Mouse (Mus musculus) CH12.LX (cell line): ENCODE results near the gene Rrp8. TPM values are rescaled to one million over a fixed set of nuclear protein-coding genes. Genes with fewer than 3 reads are reported as not detected.

Experiments
- DNase-seq: peaks from one replicate; pipeline ENCODE4 v3.0.0-alpha.2; 2013; ENCODE audit errors: extremely low read depth
- H3K27ac ChIP-seq: 2 replicates; pipeline ENCODE4 v1.5.1; 2012; ENCODE audit warnings: low read depth, mild to moderate bottlenecking, control low read depth, moderate library complexity; ENCODE audit not compliant: insufficient read depth
- H3K27me3 ChIP-seq: replicated peaks from 2 replicates; pipeline ENCODE3; 2012; ENCODE audit warnings: inconsistent platforms
- H3K36me3 ChIP-seq, 2 experiments: replicated peaks in 1 of 2; 2 replicates each; pipeline versions ENCODE3 to v1.6.1; 2012; ENCODE audit warnings: inconsistent platforms in 1 of 2, low read length in 1 of 2, mild to moderate bottlenecking in 1 of 2, mixed read lengths in 1 of 2, moderate library complexity in 1 of 2; ENCODE audit not compliant: control insufficient read depth in 1 of 2, insufficient read depth in 1 of 2
- H3K4me1 ChIP-seq, 2 experiments: 2 replicates each; pipeline ENCODE4 v1.6.1; 2012; ENCODE audit warnings: inconsistent platforms in 1 of 2, moderate library complexity in 1 of 2; ENCODE audit not compliant: insufficient read depth in 2 of 2, control insufficient read depth in 1 of 2
- H3K4me2 ChIP-seq: 2 replicates; pipeline ENCODE4 v1.6.1; 2012; ENCODE audit warnings: low read depth, mild to moderate bottlenecking, control low read depth; ENCODE audit not compliant: poor library complexity, insufficient read depth, severe bottlenecking
- H3K4me3 ChIP-seq, 3 experiments: fragments of 150-350 bp in 1 of 3; sonication (generic) in 1 of 3; replicated peaks in 1 of 3; 2 replicates each; pipeline versions ENCODE3 to v1.5.1; 2011 to 2012; ENCODE audit warnings: low read depth in 2 of 3, low read length in 2 of 3, mild to moderate bottlenecking in 2 of 3, moderate library complexity in 2 of 3, control low read depth in 1 of 3, improper control_type of control experiment in 1 of 3, inconsistent platforms in 1 of 3, mixed read lengths in 1 of 3; ENCODE audit not compliant: poor library complexity in 1 of 3
- H3K79me2 ChIP-seq: replicated peaks from 2 replicates; pipeline ENCODE4 v1.6.1; 2012; ENCODE audit warnings: mild to moderate bottlenecking, moderate library complexity; ENCODE audit not compliant: control insufficient read depth, poor library complexity, insufficient read depth, severe bottlenecking; ENCODE audit errors: extremely low read depth
- H3K9ac ChIP-seq: 2 replicates; pipeline ENCODE4 v1.6.1; 2012; ENCODE audit warnings: low read depth, mild to moderate bottlenecking, control low read depth, moderate library complexity; ENCODE audit not compliant: insufficient read depth
- H3K9me3 ChIP-seq: replicated peaks from 2 replicates; pipeline ENCODE3; 2012; ENCODE audit warnings: low read length, inconsistent platforms, mixed read lengths
- HCFC1 ChIP-seq: IDR thresholded peaks from 2 replicates; pipeline ENCODE4 v1.6.1; 2012; ENCODE audit warnings: low read depth, mild to moderate bottlenecking, inconsistent platforms, low read length, improper control_type of control experiment
- IRF4 ChIP-seq: IDR thresholded peaks from 2 replicates; pipeline ENCODE4 v1.6.1; 2014; ENCODE audit warnings: low read depth, mild to moderate bottlenecking, inconsistent platforms, low read length, improper control_type of control experiment
- KAT2A ChIP-seq: IDR thresholded peaks from 2 replicates; pipeline ENCODE4 v1.6.1; 2012; ENCODE audit warnings: low read length, improper control_type of control experiment, inconsistent platforms; ENCODE audit not compliant: insufficient replicate concordance
- MEF2A ChIP-seq: IDR thresholded peaks from 2 replicates; pipeline ENCODE4 v1.6.1; 2014; ENCODE audit warnings: low read depth, mild to moderate bottlenecking, inconsistent platforms, low read length, improper control_type of control experiment, borderline replicate concordance
- RAD21 ChIP-seq: IDR thresholded peaks from 2 replicates; pipeline ENCODE4 v1.6.1; 2011; ENCODE audit warnings: low read depth, mild to moderate bottlenecking, low read length, improper control_type of control experiment, moderate library complexity
- SIN3A ChIP-seq: IDR thresholded peaks from 2 replicates; pipeline ENCODE4 v1.6.1; 2012; ENCODE audit warnings: low read length, improper control_type of control experiment, inconsistent platforms
- TBP ChIP-seq: conservative IDR thresholded peaks from 2 replicates; pipeline ENCODE4 v1.6.1; 2011; ENCODE audit warnings: low read depth, low read length, improper control_type of control experiment
- UBTF ChIP-seq: IDR thresholded peaks from 2 replicates; pipeline ENCODE4 v1.6.1; 2012; ENCODE audit warnings: low read depth, mild to moderate bottlenecking, inconsistent platforms, low read length, improper control_type of control experiment, moderate library complexity
- USF1 ChIP-seq: IDR thresholded peaks from 2 replicates; pipeline ENCODE4 v1.6.1; 2014; ENCODE audit warnings: low read depth, mild to moderate bottlenecking, inconsistent platforms, low read length, improper control_type of control experiment
- ZKSCAN1 ChIP-seq: IDR thresholded peaks from 2 replicates; pipeline ENCODE4 v1.6.1; 2012; ENCODE audit warnings: low read depth, inconsistent platforms, low read length, improper control_type of control experiment, borderline replicate concordance
- ZNF384 ChIP-seq: IDR thresholded peaks from 2 replicates; pipeline ENCODE4 v1.6.1; 2012; ENCODE audit warnings: low read depth, low read length, improper control_type of control experiment, inconsistent platforms
- dilution Hi-C: fragments of 300-500 bp; cut with MboI; formaldehyde crosslinking; loops from 2 replicates; pipeline ENCODE4 v1.14.3; 2020; ENCODE audit warnings: low sequenced_read_pairs; ENCODE audit not compliant: extremely low pct_unique_long_range_greater_than_20kb, extremely low pct_ligation_motif_present
- in situ Hi-C: fragments of 300-500 bp; cut with MboI; formaldehyde crosslinking; loops from 3 replicates; pipeline ENCODE4 v1.14.3; 2019; ENCODE audit warnings: low sequenced_read_pairs, low pct_ligation_motif_present, low pct_unique_long_range_greater_than_20kb, mixed read lengths
- polyA plus RNA-seq: library from polyadenylated mRNA; unstranded; fragments of >175 nt; gene quantifications from 2 replicates; pipeline ENCODE4 v1.2.1, GENCODE M21; 2012; ENCODE audit warnings: low read depth; ENCODE audit not compliant: insufficient read length
- total RNA-seq, 2 experiments: library from RNA; depleted of rRNA; stranded (reverse); fragments of 300-350 nt in 1 of 2; fragments of >200 nt in 1 of 2; gene quantifications; 2 replicates each; pipeline ENCODE4 v1.2.3; 2012 to 2014

The Rrp8 gene
- total and polyA plus RNA-seq, 3 experiments: 28.7 to 84.2 (median 57.3) TPM

GRCm38 (mm10) chr7:105690875-105691274 lies 46.3 kb downstream of the Rrp8 start:
- DNase-seq: peak; percentile 18
- Histone ChIP-seq H3K27ac (no peak overlapping the region), H3K4me1 (peaks cover 0 to 8% of the 10 kb centered on the region in 2 experiments; a peak in 2 of 4 replicates), H3K4me2 (no peak overlapping the region), H3K27me3 (no peaks in the 10 kb centered on the region), H3K36me3 (no peaks in the 10 kb centered on the region), H3K4me3 (no peak overlapping the region), H3K9ac (no peak overlapping the region), H3K9me3 (no peaks in the 10 kb centered on the region), H3K79me2 (no peaks in the 10 kb centered on the region)
- dilution Hi-C loops: no loop called here
- in situ Hi-C loops: no loop called here
- TF ChIP-seq IRF4: 0 out of 2 replicates have a peak, but pooled peaks have one; percentile 13
- TF ChIP-seq UBTF: no peak
- TF ChIP-seq, all 38 proteins: peak for 1

- DNase-seq: no peak
- no peaks in the 10 kb centered on the region for H3K36me3 ChIP-seq
- peaks cover 0 to 2% of the 10 kb centered on the region in 2 experiments; a peak in 1 of 4 replicates for H3K4me1 ChIP-seq
- H3K9me3 ChIP-seq: no peaks in the 10 kb centered on the region
- H3K79me2 ChIP-seq: no peaks in the 10 kb centered on the region
- in situ Hi-C loops: no loop called here
- no peak overlapping the region for H3K4me3 ChIP-seq
- no peak overlapping the region for H3K27ac ChIP-seq
- no peak overlapping the region for H3K4me2 ChIP-seq
- dilution Hi-C loops: no loop called here
- TF ChIP-seq TBP (no peak), RAD21 (no peak), UBTF (no peak), KAT2A (no peak), ZKSCAN1 (no peak), USF1 (no peak), MEF2A (no peak), ZNF384 (no peak), SIN3A (no peak), HCFC1 (no peak)
- TF ChIP-seq, all 38 proteins: peak for 0
- H3K27me3 ChIP-seq: no peaks in the 10 kb centered on the region
- no peak overlapping the region for H3K9ac ChIP-seq
Observed at GRCm38 (mm10) chr7:105685541-105686197, 51.5 kb downstream of the Rrp8 start.

Other genes starting within 250 kb of the Rrp8 start
- 19.3 and 22.5 TPM in 2 replicates for gene Smpd1, start 183.0 kb downstream of the Rrp8 start, total RNA-seq (2012; rRNA removed)
- 13.7 and 16.9 TPM in 2 replicates for gene Smpd1, start 183.0 kb downstream of the Rrp8 start, total RNA-seq (2014; rRNA removed)
- 13.7 and 17.9 TPM in 2 replicates for gene Smpd1, start 183.0 kb downstream of the Rrp8 start, polyA plus RNA-seq
- gene Apbb1, start 155.7 kb downstream of the Rrp8 start, total RNA-seq (2012; rRNA removed): 1.8 and 3.2 TPM in 2 replicates
- 1.2 and 3.3 TPM in 2 replicates for gene Apbb1, start 155.7 kb downstream of the Rrp8 start, total RNA-seq (2014; rRNA removed)
- gene Apbb1, start 155.7 kb downstream of the Rrp8 start, polyA plus RNA-seq: 1.1 and 2.1 TPM in 2 replicates
- gene Hpx, start 137.2 kb downstream of the Rrp8 start, total RNA-seq (2012; rRNA removed): not detected in 2 replicates
- not detected in 2 replicates for gene Hpx, start 137.2 kb downstream of the Rrp8 start, total RNA-seq (2014; rRNA removed)
- not detected in 2 replicates for gene Hpx, start 137.2 kb downstream of the Rrp8 start, polyA plus RNA-seq
- 3.5 and 4.7 TPM in 2 replicates for gene Trim3, start 103.8 kb downstream of the Rrp8 start, total RNA-seq (2012; rRNA removed)
- gene Trim3, start 103.8 kb downstream of the Rrp8 start, total RNA-seq (2014; rRNA removed): 2.2 TPM in 2 replicates
- 3.5 and 4.6 TPM in 2 replicates for gene Trim3, start 103.8 kb downstream of the Rrp8 start, polyA plus RNA-seq
- gene Timm10b, start 97.3 kb downstream of the Rrp8 start, total RNA-seq (2012; rRNA removed): 103 and 115 TPM in 2 replicates
- 86.2 and 94.9 TPM in 2 replicates for gene Timm10b, start 97.3 kb downstream of the Rrp8 start, total RNA-seq (2014; rRNA removed)
- 89.6 and 99.3 TPM in 2 replicates for gene Timm10b, start 97.3 kb downstream of the Rrp8 start, polyA plus RNA-seq
- gene Arfip2, start 97.0 kb downstream of the Rrp8 start, total RNA-seq (2012; rRNA removed): 50.1 and 57.7 TPM in 2 replicates
- gene Arfip2, start 97.0 kb downstream of the Rrp8 start, total RNA-seq (2014; rRNA removed): 46.9 and 55.6 TPM in 2 replicates
- gene Arfip2, start 97.0 kb downstream of the Rrp8 start, polyA plus RNA-seq: 54.8 and 71.0 TPM in 2 replicates
- 54.4 and 78.4 TPM in 2 replicates for gene Gm45799, start 96.8 kb downstream of the Rrp8 start, total RNA-seq (2012; rRNA removed)
- 37.7 and 51.6 TPM in 2 replicates for gene Gm45799, start 96.8 kb downstream of the Rrp8 start, total RNA-seq (2014; rRNA removed)
- gene Gm45799, start 96.8 kb downstream of the Rrp8 start, polyA plus RNA-seq: 54.0 and 73.5 TPM in 2 replicates
- 0.04 and 0.08 TPM in 2 replicates for gene Dnhd1, start 86.6 kb downstream of the Rrp8 start, total RNA-seq (2012; rRNA removed)
- gene Dnhd1, start 86.6 kb downstream of the Rrp8 start, total RNA-seq (2014; rRNA removed): 0.07 and 0.23 TPM in 2 replicates
- gene Dnhd1, start 86.6 kb downstream of the Rrp8 start, polyA plus RNA-seq: 0.31 and 0.41 TPM in 2 replicates
- gene Ilk, start 793 bp downstream of the Rrp8 start, total RNA-seq (2012; rRNA removed): 32.4 and 32.6 TPM in 2 replicates
- gene Ilk, start 793 bp downstream of the Rrp8 start, total RNA-seq (2014; rRNA removed): 40.3 and 42.6 TPM in 2 replicates
- gene Ilk, start 793 bp downstream of the Rrp8 start, polyA plus RNA-seq: 45.9 and 51.1 TPM in 2 replicates
- gene Taf10, start 7.0 kb upstream of the Rrp8 start, total RNA-seq (2012; rRNA removed): 259 and 331 TPM in 2 replicates
- gene Taf10, start 7.0 kb upstream of the Rrp8 start, total RNA-seq (2014; rRNA removed): 259 and 461 TPM in 2 replicates
- gene Taf10, start 7.0 kb upstream of the Rrp8 start, polyA plus RNA-seq: 297 and 330 TPM in 2 replicates
- 25.1 and 29.9 TPM in 2 replicates for gene Tpp1, start 14.8 kb upstream of the Rrp8 start, total RNA-seq (2012; rRNA removed)
- gene Tpp1, start 14.8 kb upstream of the Rrp8 start, total RNA-seq (2014; rRNA removed): 13.8 and 19.1 TPM in 2 replicates
- 45.4 and 49.1 TPM in 2 replicates for gene Tpp1, start 14.8 kb upstream of the Rrp8 start, polyA plus RNA-seq
- 0.04 TPM in 1 of 2 replicates, not detected in the other for gene Dchs1, start 50.3 kb upstream of the Rrp8 start, total RNA-seq (2012; rRNA removed)
- not detected in 2 replicates for gene Dchs1, start 50.3 kb upstream of the Rrp8 start, total RNA-seq (2014; rRNA removed)
- 0.03 TPM in 1 of 2 replicates, not detected in the other for gene Dchs1, start 50.3 kb upstream of the Rrp8 start, polyA plus RNA-seq
- gene Mrpl17, start 73.7 kb upstream of the Rrp8 start, total RNA-seq (2012; rRNA removed): 306 and 329 TPM in 2 replicates
- 451 and 525 TPM in 2 replicates for gene Mrpl17, start 73.7 kb upstream of the Rrp8 start, total RNA-seq (2014; rRNA removed)
- 379 and 399 TPM in 2 replicates for gene Mrpl17, start 73.7 kb upstream of the Rrp8 start, polyA plus RNA-seq
- gene Gm4070, start 216.6 kb upstream of the Rrp8 start, total RNA-seq (2012; rRNA removed): 1.9 and 3.1 TPM in 2 replicates
- gene Gm4070, start 216.6 kb upstream of the Rrp8 start, total RNA-seq (2014; rRNA removed): 3.2 and 3.7 TPM in 2 replicates
- 2.8 and 4.2 TPM in 2 replicates for gene Gm4070, start 216.6 kb upstream of the Rrp8 start, polyA plus RNA-seq